Mouse (Mus musculus) monocyte, adult 5-6 weeks (primary cell): ENCODE measurements around the gene Abca8b. TPM values are rescaled to one million over a fixed set of nuclear protein-coding genes. Genes with fewer than 3 reads are reported as not detected.
"Not testable (repeated sequence)": the region's sequence is repeated elsewhere in the genome, so short reads cannot be mapped to it uniquely, and the experiment has no call there.

Experiments
- ATAC-seq: fragments of 153-309, 156-312 bp; replicated peaks from 2 replicates; pipeline ENCODE4 v1.8.0; 2017; ENCODE audit warnings: mild to moderate bottlenecking; ENCODE audit not compliant: low TSS enrichment, insufficient number of reproducible peaks, severe bottlenecking, poor library complexity, low FRiP score
- total RNA-seq: library from RNA; stranded (forward); fragments of 200-1000, 200-491, 200-594 nt; gene quantifications from 3 replicates; pipeline ENCODE4 v1.2.3, GENCODE M21; 2017

Abca8b gene
- total RNA-seq, 1 experiment from 2014 or later = 0.48 TPM

- ATAC-seq = no peak
These were observed 68.6 kb downstream of the Abca8b start for GRCm38 (mm10) chr11:109926718-109927680.

GRCm38 (mm10) chr11:109922236-109922635 lies 73.4 kb downstream of the Abca8b start:
- ATAC-seq = no peak

DNA sequence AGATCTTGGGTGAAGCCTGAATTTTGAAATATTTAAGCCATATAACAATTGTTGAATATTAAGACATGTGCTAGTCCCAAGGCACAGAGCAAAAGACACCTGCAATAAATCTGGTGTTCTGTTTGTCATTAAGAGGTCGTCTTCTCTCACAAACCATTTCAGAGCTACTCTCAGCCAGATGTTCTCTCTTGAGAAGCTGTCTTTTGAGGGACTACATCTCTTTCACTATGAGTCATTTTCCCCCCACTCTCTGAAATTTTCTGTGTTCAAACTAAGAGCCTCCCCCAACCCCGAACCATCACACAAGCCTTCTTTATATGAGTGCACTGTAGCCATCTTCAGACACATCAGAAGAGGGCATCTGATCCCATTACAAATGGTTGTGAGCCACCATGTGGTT lies 76.2 kb downstream of the Abca8b start:
- no peak for ATAC-seq

DNA sequence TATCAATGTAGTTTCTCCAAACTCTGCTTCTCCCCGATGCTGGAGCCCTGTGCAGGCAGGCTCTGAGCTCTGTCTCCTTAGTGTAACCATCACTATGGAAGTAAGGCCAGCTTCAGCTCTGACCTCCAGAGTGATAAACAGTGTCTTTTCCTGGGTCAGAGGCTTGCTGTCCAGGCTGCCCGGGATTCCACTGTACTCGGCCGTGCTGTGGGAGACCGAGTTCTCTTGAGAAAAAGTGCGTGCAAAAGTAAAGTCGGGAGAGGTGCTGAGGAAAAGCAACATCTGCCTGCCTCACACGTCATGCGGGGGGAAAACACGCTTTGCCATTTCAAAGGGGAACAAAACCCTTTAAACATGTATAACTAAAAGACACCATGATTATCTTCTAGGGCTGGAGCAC lies 79.0 kb downstream of the Abca8b start:
- ATAC-seq = no peak

DNA sequence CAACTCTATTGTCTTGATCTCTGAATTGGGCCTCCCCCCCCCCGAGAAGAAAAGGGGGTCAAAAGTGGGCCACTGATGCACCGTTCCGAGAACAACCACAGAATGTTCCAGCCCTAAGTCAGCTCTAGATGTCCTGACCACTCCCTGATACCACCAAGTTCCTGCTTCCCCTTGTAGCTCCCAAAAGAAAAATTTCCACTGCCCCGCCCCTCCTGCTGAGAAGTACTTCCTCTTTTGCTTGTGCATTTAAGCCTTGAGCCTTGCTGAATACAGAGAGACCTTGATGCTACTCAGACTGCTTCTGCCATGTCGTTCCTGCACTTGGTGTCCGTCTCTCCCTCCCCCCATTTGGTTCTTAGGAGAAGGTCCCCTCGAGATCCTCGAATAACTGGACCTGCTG lies 82.5 kb downstream of the Abca8b start:
- not testable (repeated sequence) for ATAC-seq

GRCm38 (mm10) chr11:109912118-109912517 lies 83.5 kb downstream of the Abca8b start:
- ATAC-seq = not testable (repeated sequence)

DNA sequence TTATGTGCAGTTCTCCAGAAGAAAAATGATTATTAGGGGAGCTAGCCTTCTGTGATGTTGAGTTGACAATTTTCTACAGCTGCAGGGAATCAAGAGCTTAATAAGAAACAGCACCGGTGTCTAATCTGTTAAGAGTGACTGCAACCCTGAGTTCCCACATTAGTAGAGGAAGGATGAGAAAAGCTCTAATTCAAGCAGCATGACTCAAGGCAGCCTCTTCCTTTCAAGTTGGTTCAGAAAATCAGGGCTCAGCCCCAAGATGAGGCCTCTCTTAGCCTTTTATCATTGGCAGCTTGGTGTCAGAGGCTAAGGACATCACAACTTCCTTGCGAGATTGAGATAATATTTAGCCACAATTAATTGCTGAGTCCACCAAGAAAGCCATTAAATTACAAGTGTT lies 85.8 kb downstream of the Abca8b start:
- no peak for ATAC-seq

DNA sequence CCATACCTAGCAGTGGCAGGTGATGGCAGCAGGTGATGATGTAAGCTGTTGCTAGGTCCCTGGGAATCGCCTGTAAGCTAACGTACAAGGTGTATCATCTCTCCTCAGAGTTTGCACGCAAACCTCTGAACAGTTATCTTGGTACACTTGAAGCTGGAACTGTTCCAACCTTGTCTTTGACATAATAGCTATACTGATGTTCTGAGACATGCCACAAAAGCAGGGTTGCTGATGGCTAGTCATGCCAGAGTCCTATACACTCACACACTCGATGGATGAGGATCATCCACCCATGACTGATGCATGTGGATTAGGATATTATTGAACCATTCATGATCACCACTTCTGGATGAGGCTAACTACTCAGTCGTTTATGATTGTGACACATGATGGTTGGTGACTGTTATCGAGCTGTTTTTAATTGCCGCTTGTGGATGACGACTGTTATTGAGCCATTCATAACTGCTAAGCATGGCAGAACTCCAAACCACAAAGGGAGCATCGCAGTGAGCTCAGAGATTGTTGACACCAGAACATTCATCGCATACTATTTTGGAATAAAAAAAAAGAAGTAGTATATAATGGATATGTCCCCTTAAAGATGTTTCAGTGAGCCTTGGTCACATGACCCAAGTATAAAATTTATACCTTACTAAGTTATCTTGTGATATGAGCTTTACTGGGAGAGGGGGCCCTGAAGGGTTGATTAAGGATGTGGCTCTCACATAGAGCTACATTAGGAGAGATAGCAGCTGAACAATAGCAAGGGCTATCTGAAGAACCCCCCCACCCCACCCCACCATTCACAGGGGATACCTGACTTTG lies 87.2 kb downstream of the Abca8b start:
- ATAC-seq = no peak

GRCm38 (mm10) chr11:109907508-109907907 lies 88.1 kb downstream of the Abca8b start:
- no peak for ATAC-seq

DNA sequence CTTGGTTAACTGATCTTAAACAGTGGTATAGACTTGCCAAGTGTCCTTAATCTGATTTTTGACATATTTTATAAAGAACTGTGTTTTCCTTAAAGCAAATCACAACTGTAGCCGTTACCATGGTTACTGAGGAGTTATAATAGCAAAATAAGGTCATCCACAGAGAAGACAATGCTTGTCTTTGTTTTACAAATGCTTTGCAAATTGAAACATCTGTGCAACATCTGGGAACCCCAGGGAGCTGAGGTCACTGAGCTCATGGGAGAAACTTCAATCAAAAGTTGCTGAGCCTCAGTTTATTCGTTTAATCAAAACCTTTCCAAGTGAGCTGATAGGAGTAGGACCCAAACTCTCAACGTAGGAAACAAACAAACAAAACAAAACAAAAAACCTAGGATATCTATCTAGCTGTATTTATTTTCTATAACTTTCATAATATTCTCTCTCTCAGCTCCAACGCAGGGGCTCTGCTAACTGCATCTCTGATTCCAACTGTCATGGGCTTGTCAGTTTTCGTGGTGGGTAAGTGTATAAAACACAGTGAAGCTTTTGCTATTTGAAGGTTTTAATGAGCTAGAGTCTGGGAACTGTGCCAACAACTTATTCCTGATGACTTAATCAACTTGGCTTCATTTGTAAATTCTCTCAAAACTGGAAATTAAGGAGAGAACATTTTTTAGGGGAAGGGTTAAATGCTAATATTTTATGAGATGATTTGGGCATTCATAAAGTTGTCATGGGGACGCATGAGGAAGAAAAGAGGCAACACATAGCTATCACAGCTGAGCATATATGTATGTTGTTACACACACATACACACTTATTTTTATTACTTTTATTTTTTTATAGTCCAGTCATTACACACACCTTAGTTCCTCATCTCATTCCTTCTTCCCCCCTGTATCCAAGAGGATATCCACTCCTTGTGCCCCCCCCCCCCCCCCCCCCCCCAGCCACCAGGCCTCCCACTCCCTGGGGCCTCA lies 92.7 kb downstream of the Abca8b start:
- no peak for ATAC-seq

DNA sequence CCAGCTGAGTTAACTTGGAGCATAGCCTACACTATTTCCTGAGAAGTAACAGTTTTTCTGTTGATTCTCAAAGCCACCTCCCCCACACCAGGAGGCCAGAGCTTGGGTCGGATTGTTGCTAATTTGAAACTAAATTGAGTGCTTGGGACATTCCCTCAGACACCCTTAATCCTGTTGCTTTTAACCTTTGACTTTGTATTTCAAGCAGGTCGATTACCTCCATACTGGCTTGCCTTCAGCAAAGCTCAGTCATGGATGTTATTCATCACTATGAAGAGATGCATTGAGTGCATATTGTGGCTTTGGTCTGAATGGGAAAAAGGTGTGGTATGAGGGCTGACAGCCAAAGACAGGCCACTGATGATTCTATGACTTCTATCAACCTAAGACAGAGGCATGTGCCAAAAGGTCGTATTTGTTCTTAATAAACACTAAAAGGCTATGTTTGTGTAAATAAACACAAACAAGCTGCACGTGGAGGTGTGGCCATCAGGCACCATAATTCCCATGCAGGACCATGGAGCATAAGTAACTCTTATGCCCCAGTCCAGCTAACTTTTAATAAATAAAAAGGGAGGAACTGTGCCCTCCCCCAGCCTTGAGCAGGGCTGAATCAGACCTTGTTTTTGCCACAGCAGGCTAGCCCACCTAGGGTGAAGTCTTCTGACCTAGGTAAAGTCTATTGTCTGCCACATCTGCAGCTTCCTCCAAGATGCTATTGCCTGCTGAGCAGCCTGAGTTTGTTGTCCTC lies 95.0 kb downstream of the Abca8b start:
- ATAC-seq = no peak

DNA sequence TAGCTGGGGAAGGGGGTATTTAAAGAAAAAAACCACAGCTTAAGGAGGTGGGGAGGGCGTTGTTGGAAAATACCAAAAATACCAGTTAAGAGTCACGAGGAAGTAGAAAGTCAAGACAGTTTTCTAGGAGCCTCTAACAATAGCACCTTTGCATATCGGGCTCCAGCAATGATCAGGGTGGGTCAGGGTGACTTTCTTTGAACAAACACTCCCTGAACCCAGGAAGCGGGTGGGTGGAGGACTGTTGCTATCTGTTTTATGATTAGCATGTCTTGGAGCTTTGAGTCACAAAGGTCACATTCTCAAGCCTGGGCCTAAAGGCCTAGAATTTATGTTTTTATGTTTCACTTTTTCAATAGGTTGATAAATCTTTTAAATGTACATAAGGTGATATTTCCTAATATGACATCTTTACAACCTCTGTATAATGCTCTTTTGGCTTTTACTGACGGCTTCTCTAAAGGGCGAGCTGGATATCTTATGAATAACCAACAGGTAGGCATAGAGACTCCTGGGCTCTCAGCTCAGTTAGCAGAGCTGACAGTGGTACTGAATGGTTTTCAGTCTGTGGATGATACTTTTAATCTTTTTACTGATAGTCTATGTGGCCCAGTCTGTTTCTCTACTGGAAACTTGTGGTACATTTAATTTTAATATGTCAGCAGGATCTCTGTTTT lies 96.7 kb downstream of the Abca8b start:
- ATAC-seq = no peak

DNA sequence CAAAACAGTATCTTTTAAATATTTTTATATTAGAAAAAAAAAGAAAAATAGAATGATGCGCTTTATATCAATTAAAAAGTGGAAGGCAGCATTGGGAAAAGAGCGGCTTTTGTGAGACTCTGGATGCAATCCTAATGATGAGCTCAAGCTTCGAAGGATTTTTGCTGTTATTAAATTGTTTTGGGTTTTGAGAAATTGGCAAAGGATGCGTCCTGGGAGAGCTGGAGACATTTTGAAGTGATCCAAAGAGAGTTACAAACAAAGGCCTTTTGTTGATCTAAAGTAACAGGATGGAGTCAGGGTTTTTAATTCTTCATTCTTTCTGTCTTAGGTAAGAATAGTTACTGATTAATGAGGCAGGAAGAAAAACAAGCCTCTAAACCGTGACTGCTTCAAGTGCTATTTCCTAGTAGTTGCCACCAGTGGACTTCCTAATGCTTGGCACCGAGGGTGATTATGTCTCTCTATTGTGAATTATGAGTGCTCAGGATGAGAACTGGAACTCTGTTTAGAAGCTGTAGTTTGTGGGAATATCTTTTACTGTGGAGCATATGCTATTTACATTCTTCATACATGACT lies 99.6 kb downstream of the Abca8b start:
- no peak for ATAC-seq

DNA sequence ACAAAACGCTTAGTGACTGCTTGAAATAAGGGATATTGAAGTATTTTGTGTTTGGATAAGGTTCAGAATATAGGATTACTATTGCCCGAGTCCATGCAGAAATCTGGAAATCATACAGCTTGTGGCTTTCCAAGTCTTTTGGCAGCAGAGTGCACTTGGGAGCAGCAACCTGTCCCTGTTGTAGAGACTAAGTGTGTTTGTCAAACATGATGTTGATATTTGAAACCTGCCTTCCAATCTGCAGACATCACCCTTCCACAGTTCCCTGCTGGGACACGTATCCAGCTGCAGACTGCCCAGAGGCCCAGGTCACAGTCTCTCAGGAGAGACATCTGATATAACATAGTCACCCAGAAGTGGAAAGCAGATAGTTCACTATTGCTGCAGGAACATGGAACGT lies 100.1 kb downstream of the Abca8b start:
- no peak for ATAC-seq

DNA sequence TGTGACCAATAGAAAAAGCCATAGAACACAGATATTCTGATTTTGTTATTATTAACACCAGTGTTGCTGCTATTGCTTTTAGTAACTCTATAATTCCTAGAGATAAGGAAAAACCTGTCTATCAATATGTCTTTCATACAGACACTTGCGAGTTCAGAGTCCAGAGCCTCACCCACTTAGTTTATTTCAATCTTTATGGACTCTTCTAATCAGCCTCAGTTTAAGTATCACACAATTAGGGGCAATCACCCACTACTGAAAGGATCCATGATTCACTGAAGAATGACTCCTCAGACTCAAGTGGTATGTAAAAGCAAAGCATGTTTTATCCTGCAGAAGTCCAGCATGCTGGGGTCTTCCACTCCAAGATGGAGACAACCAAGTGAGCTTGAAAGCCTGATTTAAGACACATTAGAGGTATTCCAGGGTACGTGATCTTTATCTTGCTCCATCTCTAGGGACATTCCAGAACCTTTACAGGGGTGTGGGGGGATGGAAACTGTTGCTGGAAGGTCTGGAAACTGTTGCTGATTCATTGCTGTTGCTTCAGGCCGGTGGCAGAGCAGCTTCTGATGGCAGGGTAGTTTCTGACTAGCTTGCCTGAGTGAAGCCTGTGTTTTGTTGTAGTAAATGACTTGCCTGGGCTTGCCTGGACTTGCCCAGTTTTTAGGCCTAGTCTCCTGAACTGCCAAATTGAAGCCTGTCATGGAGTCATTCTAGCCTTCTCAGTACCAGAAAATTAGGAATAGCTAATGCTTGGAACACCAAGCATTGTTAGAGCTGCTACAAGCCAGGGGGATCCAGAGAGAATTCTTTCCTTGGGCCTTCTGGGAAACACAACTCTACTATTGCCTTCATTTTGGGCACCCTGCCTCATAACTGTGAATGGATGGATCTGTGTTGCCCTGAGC lies 101.5 kb downstream of the Abca8b start:
- no peak for ATAC-seq

- no peak for ATAC-seq
These were observed 103.7 kb downstream of the Abca8b start for GRCm38 (mm10) chr11:109891989-109892386.
